Mouse (Mus musculus) kidney, postnatal 36 days (tissue): Measurements from ENCODE around the gene Tmigd1.

Source experiments
- DNase-seq, 2 experiments: peaks; one replicate each; pipeline ENCODE4 v3.0.0; 2021 to 2022; ENCODE audit warnings: mixed read lengths in 2 of 2

The Tmigd1 gene

GRCm38 (mm10) chr11:76899758-76900738, 1.9 kb upstream of the Tmigd1 start:
- DNase-seq, result peak; percentile 66 to 80

GRCm38 (mm10) chr11:76904340-76904739, 2.4 kb downstream of the Tmigd1 start:
- DNase-seq, result peak in 1 of 2 experiments; percentile 30

- DNase-seq, result no peak
Observed at GRCm38 (mm10) chr11:76908651-76909050, 6.7 kb downstream of the Tmigd1 start.

DNA sequence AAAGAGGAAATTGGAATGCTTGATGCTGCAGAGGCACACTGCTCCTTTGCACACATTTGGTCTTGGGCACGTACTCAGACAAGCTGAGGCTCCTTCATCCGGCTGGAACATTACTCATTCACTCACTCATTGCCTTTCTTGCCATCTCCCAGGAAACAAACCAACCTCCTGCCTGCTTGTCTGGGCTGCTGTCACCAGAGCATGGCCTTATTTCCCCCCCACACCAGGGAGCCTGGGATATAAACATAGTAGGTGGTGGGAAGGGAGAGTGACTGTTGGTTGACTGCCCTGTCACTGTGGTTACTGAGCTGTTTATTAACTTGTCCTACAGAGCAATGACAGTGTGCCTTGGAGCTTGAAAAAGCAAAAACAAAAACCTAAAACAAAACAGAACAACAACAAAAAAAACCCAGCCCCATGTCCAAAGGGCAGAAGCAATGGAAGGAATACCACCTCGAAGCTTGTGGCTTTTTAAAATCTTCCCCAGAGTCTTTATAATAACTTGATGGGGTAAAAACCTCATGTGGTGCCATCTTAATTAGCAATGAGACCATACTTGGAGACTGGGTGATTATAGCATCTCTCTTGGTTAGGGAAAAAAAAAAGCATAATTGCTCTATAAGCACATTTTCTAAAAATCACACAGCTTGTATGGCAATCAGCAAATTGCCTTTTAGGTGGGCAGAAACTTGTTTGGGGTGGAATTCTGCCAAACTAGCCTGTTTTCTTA, 9.5 kb downstream of the Tmigd1 start:
- peak; percentile 70 to 87 for DNase-seq

DNA sequence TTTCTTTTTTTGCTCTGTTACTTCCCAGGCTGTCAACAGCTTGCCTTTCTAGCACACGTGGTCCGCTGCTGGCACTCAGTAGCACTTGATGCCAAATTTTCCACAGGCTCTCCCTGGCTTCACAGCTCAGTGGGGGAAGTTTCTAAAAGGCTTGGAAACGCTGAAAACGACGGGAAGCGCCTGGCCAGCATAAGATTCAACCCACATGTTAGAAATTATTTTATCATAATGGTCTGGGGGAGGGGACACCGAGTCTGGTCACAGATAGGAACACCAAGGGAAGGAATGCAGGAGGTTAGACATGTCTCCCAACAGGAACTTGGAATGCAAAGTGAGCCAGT, 10.1 kb downstream of the Tmigd1 start:
- peak; percentile 64 to 71 for DNase-seq

DNA sequence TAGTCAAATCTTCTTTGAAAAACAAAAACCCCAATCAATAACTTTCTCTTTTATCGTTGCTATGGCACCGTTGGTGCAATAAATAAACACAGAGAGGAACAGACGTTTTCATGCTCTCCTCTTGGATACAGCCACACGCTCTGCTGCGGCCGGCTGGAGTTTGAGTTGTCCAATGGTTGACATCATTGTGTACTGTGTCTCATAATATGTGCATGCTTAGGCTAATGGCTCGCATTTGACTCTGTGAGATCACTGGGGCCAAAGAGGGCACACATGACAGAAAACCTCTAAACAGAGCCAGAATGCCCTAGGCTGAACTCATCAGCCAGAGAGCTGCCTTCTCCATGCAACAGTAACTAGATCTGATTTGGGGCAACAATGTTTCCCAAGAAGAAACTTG, 12.4 kb downstream of the Tmigd1 start:
- DNase-seq, result no peak

- DNase-seq, result peak; percentile 47 to 61
Observed at GRCm38 (mm10) chr11:76916539-76917229, 14.7 kb downstream of the Tmigd1 start.

- no peak for DNase-seq
Observed at GRCm38 (mm10) chr11:76917230-76917548, 15.2 kb downstream of the Tmigd1 start.

DNA sequence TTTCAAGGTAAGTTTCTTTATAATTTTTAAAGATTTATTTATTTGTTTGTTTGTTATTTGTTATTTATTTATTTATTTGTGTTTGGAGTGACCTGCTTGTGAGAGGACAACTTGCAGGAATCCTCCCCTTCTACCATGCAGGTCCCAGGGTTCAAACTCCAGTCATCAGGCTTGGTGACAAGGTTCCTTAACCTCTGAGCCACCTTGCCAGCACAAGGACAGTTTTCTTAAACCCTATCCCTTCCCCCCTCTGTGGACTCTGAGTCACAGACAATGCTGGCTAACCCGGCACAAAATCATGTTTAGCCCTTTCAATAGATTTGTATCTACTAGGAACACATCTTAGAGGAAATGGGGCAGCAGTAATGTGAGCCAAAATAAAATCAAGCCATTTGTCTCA, 18.6 kb downstream of the Tmigd1 start:
- peak in 1 of 2 experiments; percentile 38 for DNase-seq

DNA sequence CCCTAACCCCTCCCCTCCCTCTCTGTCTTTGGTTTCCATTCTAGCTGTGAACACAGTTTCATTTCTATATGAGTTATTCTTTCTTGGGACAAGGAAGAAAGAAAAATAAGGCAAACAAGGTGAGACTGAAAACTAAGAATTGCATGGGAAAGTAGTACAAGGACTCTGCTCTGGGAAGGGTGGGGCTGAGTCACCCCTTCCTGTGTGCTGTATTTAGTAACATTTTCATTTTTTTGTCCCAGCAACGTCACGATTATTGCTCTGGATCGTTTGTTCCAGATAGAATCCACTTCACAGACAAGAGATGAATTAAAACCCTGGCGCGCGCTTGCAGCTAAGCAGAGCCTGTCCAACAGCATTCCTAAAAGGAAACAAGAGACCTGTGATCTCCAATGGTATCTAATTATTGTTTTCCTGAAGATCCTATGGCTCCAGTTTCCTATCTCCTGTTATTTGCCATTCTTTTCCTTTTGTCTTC, 22.8 kb downstream of the Tmigd1 start, which contains the start of gene Blmh:
Gene Blmh, plus strand, starts transcription at position 51 of the 478 bp plus-strand sequence.
- DNase-seq, result peak; percentile 38 to 45

- DNase-seq, result peak; percentile 49 to 79
Observed at GRCm38 (mm10) chr11:76928586-76928985, 26.6 kb downstream of the Tmigd1 start.

- no peak for DNase-seq
Observed at GRCm38 (mm10) chr11:76933209-76933608, 31.2 kb downstream of the Tmigd1 start.

DNA sequence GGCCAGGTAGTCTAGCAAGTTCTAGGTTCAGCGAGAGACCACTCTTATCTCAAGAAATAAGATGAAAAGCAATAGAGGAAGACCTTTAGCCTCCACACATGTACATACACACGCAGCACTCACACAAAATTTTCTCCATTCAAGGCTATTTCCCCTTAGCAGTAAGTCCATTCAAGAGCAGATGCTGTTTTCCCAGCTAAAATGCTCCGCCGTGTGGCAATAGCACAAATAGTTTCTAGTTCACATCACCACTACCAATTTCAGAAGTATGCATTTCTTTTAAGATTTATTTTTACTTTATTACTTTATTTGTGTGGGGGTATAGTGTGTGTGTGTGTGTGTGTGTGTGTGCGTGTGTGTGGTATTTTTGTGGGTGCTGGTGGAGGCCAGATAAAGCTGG, 34.6 kb downstream of the Tmigd1 start:
- no peak for DNase-seq

DNA sequence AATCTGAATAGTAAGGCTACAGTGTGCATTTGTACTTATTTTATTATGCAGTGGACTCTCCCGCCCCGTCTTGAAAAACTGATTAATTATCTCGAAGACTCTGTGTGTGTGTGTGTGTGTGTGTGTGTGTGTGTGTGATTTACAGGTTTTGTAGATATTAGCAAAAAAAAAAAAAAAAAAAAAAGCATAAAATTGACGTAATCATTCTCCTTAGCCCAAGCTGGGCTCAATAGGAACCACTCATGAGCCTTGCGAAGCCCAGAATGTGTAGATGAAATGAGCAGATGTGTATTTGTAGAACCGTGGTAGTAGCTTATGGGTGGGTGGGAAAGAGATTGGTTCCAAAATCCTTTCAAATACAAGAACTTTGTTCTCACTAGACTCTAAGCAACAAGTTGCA, 42.9 kb downstream of the Tmigd1 start:
- DNase-seq, result no peak

DNA sequence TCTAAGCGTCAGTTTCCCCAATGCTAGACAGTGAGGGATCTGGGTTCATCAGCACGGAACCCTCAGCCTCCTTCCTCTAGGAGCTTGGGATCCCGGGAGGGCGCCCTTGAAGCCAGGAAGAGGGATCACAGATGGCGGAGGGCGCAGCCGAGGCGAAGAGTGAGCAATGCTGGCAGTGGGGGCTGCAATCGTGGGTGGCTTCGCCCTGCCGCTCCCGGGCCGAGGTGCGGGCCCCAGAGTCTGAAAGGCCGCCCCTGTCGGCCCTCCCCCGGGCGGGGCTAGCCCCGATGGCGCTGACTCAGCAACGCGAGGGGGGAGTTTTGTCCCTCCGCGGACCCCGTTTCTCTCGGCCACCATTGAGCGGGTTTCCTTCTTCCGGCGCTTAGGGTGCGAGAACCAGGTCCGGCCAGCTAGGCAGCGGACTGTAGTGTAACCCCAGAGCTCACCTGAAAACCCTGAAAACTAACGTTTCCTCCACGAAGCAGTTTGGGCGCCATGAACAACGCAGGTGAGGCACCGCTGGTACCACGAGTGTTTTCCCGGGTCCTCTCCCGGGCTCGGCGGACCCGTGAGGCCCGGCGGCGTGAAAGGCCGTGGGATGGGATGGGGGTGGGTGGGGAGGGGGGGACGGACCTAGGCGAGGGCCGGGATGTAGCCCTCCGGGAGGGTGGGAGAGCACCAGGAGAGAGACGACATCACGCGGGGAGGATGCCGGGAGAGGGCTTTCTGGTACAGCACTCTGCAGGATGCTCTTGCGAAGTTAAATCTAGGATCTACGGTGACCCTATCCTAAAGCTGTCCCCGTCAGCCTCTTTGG, 43.6 kb downstream of the Tmigd1 start:
- peak; percentile 94 to 97 for DNase-seq

GRCm38 (mm10) chr11:76946203-76946585, 44.2 kb downstream of the Tmigd1 start:
- DNase-seq, result peak in 1 of 2 experiments; percentile 16

- peak in 1 of 2 experiments; percentile 33 for DNase-seq
Observed at GRCm38 (mm10) chr11:76953536-76953935, 51.6 kb downstream of the Tmigd1 start.

DNA sequence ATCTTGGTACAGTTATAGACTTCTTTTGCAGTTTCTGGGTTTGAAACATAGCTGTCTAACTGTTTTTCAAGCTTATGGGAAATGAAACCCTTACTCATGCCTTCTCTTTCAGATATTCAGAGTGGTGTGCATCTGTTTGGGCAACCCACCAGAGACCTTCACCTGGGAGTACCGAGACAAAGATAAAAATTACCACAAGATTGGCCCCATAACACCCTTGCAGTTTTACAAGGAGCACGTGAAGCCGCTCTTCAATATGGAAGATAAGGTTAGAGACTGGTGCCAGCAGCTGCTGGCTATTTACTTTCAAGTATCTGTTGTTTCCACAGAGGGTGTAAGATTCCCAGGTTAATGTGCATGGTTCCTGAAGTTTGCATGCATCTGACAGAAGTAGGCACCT, 63.7 kb downstream of the Tmigd1 start:
- no peak for DNase-seq
